Mouse (Mus musculus) bone marrow macrophage, adult 2 months (primary cell): ENCODE measurements at regions not wholly inside any gene's neighbourhood (a gene's known extent, or its start where the extent isn't known, plus 50 kb on each side); places are given as distances from the start of the nearest gene placed in this dataset.

Experiments
- CTCF ChIP-seq: IDR thresholded peaks from 2 replicates; pipeline ENCODE4 v1.5.1; 2012; ENCODE audit warnings: low read depth, mild to moderate bottlenecking, low read length, moderate library complexity
- POLR2A ChIP-seq: IDR thresholded peaks from 2 replicates; pipeline ENCODE4 v1.6.1; 2012; ENCODE audit warnings: mild to moderate bottlenecking, low read depth, low read length, borderline replicate concordance

GRCm38 (mm10) chr3:41444243-41444753 lies 111.2 kb upstream of the Jade1 start:
- no peak for TF ChIP-seq POLR2A
- TF ChIP-seq CTCF = no peak
